Mouse (Mus musculus) granulocyte monocyte progenitor cell, adult 5-6 weeks (primary cell): ENCODE results near the gene Gtf2a2. TPM values are rescaled to one million over a fixed set of nuclear protein-coding genes. Genes with fewer than 3 reads are reported as not detected.

ENCODE experiments used
- ATAC-seq: replicated peaks from 2 replicates; pipeline ENCODE4 v1.8.0; 2016; ENCODE audit warnings: mild to moderate bottlenecking, moderate TSS enrichment, inconsistent platforms; ENCODE audit not compliant: poor library complexity, severe bottlenecking
- total RNA-seq, 2 experiments: library from RNA; stranded (forward) in 1 of 2; stranded (reverse) in 1 of 2; fragments of 200-712, 200-1000 nt in 1 of 2; fragments of >200 nt in 1 of 2; fragmentation: Nextera tagmentation in 1 of 2; gene quantifications; 2 replicates each; pipeline ENCODE4 v1.2.3; 2014 to 2017

The Gtf2a2 gene
- total RNA-seq (2014; fragmentation: Nextera tagmentation) (92.2 and 108 TPM in 2 replicates), total RNA-seq (2017) (102 and 108 TPM in 2 replicates)

GRCm38 (mm10) chr9:70012408-70012901 lies at the start of gene Gtf2a2:
Gene Gtf2a2 (plus strand): TSS chr9:70012550.
- ATAC-seq: peak; percentile 96

GRCm38 (mm10) chr9:69964370-69964769 lies 48.0 kb upstream of the Gtf2a2 start:
- no peak for ATAC-seq

- no peak for ATAC-seq
These were observed 26.8 kb upstream of the Gtf2a2 start for GRCm38 (mm10) chr9:69985526-69985925.

- ATAC-seq: no peak
These were observed 26.3 kb upstream of the Gtf2a2 start for GRCm38 (mm10) chr9:69986063-69986462.

- ATAC-seq: no peak
These were observed 25.8 kb upstream of the Gtf2a2 start for GRCm38 (mm10) chr9:69986571-69986970.

- peak; percentile 54 for ATAC-seq
These were observed 24.8 kb upstream of the Gtf2a2 start for GRCm38 (mm10) chr9:69987579-69987978.

- ATAC-seq: no peak
These were observed 23.5 kb upstream of the Gtf2a2 start for GRCm38 (mm10) chr9:69988706-69989302.

GRCm38 (mm10) chr9:69989303-69990121 lies 22.8 kb upstream of the Gtf2a2 start, which contains the start of gene Bnip2:
Gene Bnip2 (plus strand): TSS chr9:69989466.
- peak; percentile 73 for ATAC-seq

GRCm38 (mm10) chr9:69990346-69990745 lies 22.0 kb upstream of the Gtf2a2 start:
- no peak for ATAC-seq

GRCm38 (mm10) chr9:69992841-69993277 lies 19.5 kb upstream of the Gtf2a2 start:
- peak; percentile 43 for ATAC-seq

GRCm38 (mm10) chr9:69993479-69993878 lies 18.9 kb upstream of the Gtf2a2 start:
- no peak for ATAC-seq

GRCm38 (mm10) chr9:69994547-69994946 lies 17.8 kb upstream of the Gtf2a2 start:
- no peak for ATAC-seq

GRCm38 (mm10) chr9:69999318-69999717 lies 13.0 kb upstream of the Gtf2a2 start:
- ATAC-seq: no peak

GRCm38 (mm10) chr9:70003516-70003915 lies 8.8 kb upstream of the Gtf2a2 start:
- no peak for ATAC-seq

GRCm38 (mm10) chr9:70006984-70007383 lies 5.4 kb upstream of the Gtf2a2 start:
- no peak for ATAC-seq

GRCm38 (mm10) chr9:70007506-70008248 lies 4.7 kb upstream of the Gtf2a2 start:
- ATAC-seq: no peak

- ATAC-seq: no peak
These were observed 2.5 kb upstream of the Gtf2a2 start for GRCm38 (mm10) chr9:70009754-70010304.

GRCm38 (mm10) chr9:70010781-70011473 lies 1.4 kb upstream of the Gtf2a2 start:
- ATAC-seq: no peak

- peak; percentile 31 for ATAC-seq
These were observed 578 bp upstream of the Gtf2a2 start for GRCm38 (mm10) chr9:70011537-70012407.
